Comparison of ENCODE assay signal across 8 mouse cellular contexts in the genomic region with DNA sequence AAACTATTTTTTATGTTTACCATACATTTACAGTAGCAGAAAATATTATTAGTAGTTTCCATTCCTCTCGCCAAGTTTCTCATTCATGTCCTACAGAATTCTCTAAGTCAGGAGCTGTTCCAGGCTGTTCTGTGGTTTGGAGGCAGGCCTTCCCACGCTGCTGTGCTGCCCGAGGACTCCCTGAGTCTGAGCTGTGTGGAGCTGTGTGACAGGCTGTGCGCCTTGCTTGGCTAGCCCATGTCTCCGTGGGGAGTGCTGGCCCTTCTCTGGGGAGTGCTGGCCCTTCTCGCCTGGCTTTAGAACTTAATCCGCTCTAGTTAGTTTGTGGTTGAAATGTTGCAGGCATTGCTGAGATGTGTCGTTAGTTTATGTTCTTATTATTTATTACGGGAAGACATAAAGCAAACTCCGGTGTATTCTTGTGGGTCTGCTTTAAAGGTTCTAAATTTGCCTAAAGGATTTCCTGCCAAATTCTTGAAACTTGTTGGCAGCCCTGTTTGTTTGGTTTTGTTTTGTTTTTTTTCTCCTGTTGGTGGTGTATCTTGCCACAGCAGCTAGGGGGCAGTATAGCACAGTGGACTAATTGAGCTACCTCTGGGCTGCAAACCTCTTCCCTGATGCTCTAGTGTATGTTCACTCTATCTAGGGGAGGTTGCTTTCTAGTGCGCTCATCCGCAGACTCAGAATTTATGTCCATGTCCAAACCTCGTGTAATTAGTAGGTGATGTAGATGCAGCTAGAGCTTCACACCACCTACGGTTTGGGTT. TPM values are rescaled to one million over a fixed set of nuclear protein-coding genes. Genes with fewer than 3 reads are reported as not detected.
DNase-seq lines count a peak whose midpoint lies in the region; ATAC-seq and TF ChIP-seq lines count a peak whose summit lies in the region.

No protein-coding gene starts in this region.

- 67% methylated on average over 14 of the region's 14 CpGs for WGBS in liver, embryonic 11.5 days

- intact Hi-C loops in gastrocnemius, postnatal 14 days (cut with DNase I; ENCODE audit: low total_unique reads) = loop anchor here (5.0 kb wide), 2 partner anchors 113 to 143 kb away; no protein-coding TSS in a partner anchor

- H3K9me3 ChIP-seq in liver, embryonic 11.5 days (ENCODE audit: control insufficient read depth, low read length) = no peaks in the 10 kb centered on the region
- H3K9me3 ChIP-seq in G1E (replicated peaks) = no peaks in the 10 kb centered on the region
- no peaks in the 10 kb centered on the region for H3K9me3 ChIP-seq in megakaryocyte, embryonic 14.5 days

- H3K9ac ChIP-seq in liver, embryonic 11.5 days (ENCODE audit: low read depth, low read length) = no peak overlapping the region

- H3K4me3 ChIP-seq in liver, embryonic 11.5 days (ENCODE audit: low read depth, low read length) = no peak overlapping the region
- H3K4me3 ChIP-seq in G1E (ENCODE audit: low read depth, low read length) = no peak overlapping the region
- peak overlapping the region; percentile 71 for H3K4me3 ChIP-seq in megakaryocyte, embryonic 14.5 days (replicated peaks)

- H3K36me3 ChIP-seq in liver, embryonic 11.5 days (ENCODE audit: control insufficient read depth, insufficient read depth, low read length) = no peaks in the 10 kb centered on the region
- peaks cover 55% of the 10 kb centered on the region for H3K36me3 ChIP-seq in G1E (replicated peaks)
- H3K36me3 ChIP-seq in megakaryocyte, embryonic 14.5 days (replicated peaks; ENCODE audit: low read length) = peaks cover 38% of the 10 kb centered on the region

- no peak for ATAC-seq in liver, embryonic 11.5 days (replicated peaks; ENCODE audit: low FRiP score)
- ATAC-seq in G1E (ENCODE audit: extremely low read depth, insufficient number of reproducible peaks, low FRiP score, poor library complexity, severe bottlenecking) = peak; percentile 51; the same call in 1 of the 2 replicates

- H3K4me2 ChIP-seq in liver, embryonic 11.5 days = no peak overlapping the region

- peak; percentile 60 for TF ChIP-seq CTCF in G1E (IDR thresholded peaks at IDR 0.05; ENCODE audit: low read depth, low read length)

- no peak overlapping the region for H3K27ac ChIP-seq in liver, embryonic 11.5 days (ENCODE audit: low read depth, low read length)

- DNase-seq in liver (peak; percentile 54), G1E (ENCODE audit: low spot score) (peak; percentile 16)
- DNase-seq in liver, embryonic 11.5 days (ENCODE audit: low spot score) = no peak
- peak; percentile 57 for DNase-seq in cerebellum, adult 11 months
- peak; percentile 47 for DNase-seq in gastrocnemius, postnatal 14 days
- peak; percentile 60 to 78 for DNase-seq in kidney, postnatal 36 days
- peak; percentile 77 for DNase-seq in thymus, postnatal 4 days

- no peaks in the 10 kb centered on the region for H3K27me3 ChIP-seq in liver, embryonic 11.5 days (replicated peaks; ENCODE audit: control insufficient read depth, insufficient read depth, low read length)
- H3K27me3 ChIP-seq in G1E (ENCODE audit: insufficient read depth, low read length) = no peaks in the 10 kb centered on the region
- no peaks in the 10 kb centered on the region for H3K27me3 ChIP-seq in megakaryocyte, embryonic 14.5 days (replicated peaks)

- H3K4me1 ChIP-seq in liver, embryonic 11.5 days (replicated peaks; ENCODE audit: control insufficient read depth, insufficient read depth, low read length) = peaks cover 29% of the 10 kb centered on the region
- peaks cover 67% of the 10 kb centered on the region for H3K4me1 ChIP-seq in G1E (ENCODE audit: insufficient read depth, low read depth, low read length)
- peaks cover 86% of the 10 kb centered on the region for H3K4me1 ChIP-seq in megakaryocyte, embryonic 14.5 days

RNA-seq across cellular contexts. Expression of gene Med13l, which starts 34.2 kb away (rescaled TPM):
- polyA plus RNA-seq in liver, embryonic 11.5 days (2014; fragmentation: Nextera tagmentation; extraction: Ambion mirVana) = 11.3 and 13.7 TPM in 2 replicates
- total RNA-seq in G1E (2014; fragmentation: Nextera tagmentation) = 66.3 and 91.7 TPM in 2 replicates
- 14.9 and 16.8 TPM in 2 replicates for total RNA-seq in G1E (2017)
- polyA plus RNA-seq in G1E (2012) = 12.4 and 17.9 TPM in 2 replicates
- total RNA-seq in gastrocnemius, postnatal 14 days (2021) = 10 to 100 TPM; 22.0 to 24.1 TPM
- polyA plus RNA-seq in megakaryocyte, embryonic 14.5 days (2012; ENCODE audit: insufficient read depth, low replicate concordance) = 3.6 and 10.3 TPM in 2 replicates
